Comparison of ENCODE assay signal across 10 mouse cellular contexts in the genomic region with DNA sequence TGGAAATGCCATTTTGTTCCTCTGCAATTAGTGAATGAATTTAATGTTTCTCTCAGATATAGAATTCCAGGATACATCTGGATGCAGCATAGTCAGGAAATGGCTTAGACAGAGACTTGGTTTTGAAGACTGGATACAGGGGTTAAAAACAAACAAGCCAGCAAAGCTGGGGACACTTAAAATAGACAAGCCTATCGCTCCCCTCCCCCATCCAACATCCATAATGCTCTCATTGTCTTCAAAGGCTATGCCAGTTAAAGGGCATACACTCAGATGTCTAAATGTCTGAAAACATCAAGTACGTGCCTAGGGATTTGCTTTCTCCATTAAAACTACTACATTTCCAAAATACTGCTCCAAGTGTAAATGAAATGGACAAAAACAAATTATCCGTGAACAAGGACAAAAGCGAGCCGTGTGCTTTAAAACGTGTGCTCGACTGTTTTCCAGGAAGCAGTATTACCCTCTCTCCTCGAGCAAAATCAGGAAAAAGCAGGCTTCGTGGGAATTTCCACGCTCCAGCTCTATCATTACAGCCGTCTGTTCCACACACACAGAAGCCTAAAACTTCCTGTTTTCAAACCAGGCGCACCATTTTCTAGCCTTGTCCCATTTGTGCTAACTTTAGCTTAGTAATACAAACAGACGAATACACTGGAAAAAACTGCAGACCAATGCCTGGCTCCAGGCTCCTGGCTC.
DNase-seq lines count a peak whose midpoint lies in the region; ATAC-seq and TF ChIP-seq lines count a peak whose summit lies in the region.
"Had no signal": no experiment of that assay in that cellular context is flagged by ENCODE, and none has a peak within 500 bp of the region (broad histone marks: within the 10 kb centered on the region; RNA-seq: fewer than 3 reads in every experiment).

No protein-coding gene starts in this region.

- H3K27ac ChIP-seq in kidney, postnatal 0 days, result peak overlapping the region; percentile 75
- peak overlapping the region; percentile 48 for H3K27ac ChIP-seq in embryonic facial prominence, embryonic 12.5 days
- H3K27ac ChIP-seq in hindbrain, embryonic 16.5 days (ENCODE audit: low read depth, low read length), result peak overlapping the region; percentile 48
- peak overlapping the region; percentile 84 for H3K27ac ChIP-seq in neural tube, embryonic 13.5 days (replicated peaks)

- 36% methylated on average over 13 of the region's 13 CpGs for WGBS in kidney, postnatal 0 days
- 19% methylated on average over 13 of the region's 13 CpGs for WGBS in embryonic facial prominence, embryonic 12.5 days
- WGBS in hindbrain, embryonic 16.5 days, result 21% methylated on average over 13 of the region's 13 CpGs
- 20% methylated on average over 13 of the region's 13 CpGs for WGBS in neural tube, embryonic 13.5 days

- H3K27me3 ChIP-seq in kidney, postnatal 0 days (ENCODE audit: insufficient read depth, low read length), result no peaks in the 10 kb centered on the region
- no peaks in the 10 kb centered on the region for H3K27me3 ChIP-seq in embryonic facial prominence, embryonic 12.5 days
- H3K27me3 ChIP-seq in hindbrain, embryonic 16.5 days (replicated peaks; ENCODE audit: control insufficient read depth, insufficient read depth, low read length), result no peaks in the 10 kb centered on the region
- H3K27me3 ChIP-seq in neural tube, embryonic 13.5 days, result no peaks in the 10 kb centered on the region

- H3K9ac ChIP-seq in kidney, postnatal 0 days (ENCODE audit: low read depth, low read length), result no peak overlapping the region
- no peak overlapping the region for H3K9ac ChIP-seq in embryonic facial prominence, embryonic 12.5 days
- H3K9ac ChIP-seq in hindbrain, embryonic 16.5 days (ENCODE audit: low read depth, low read length), result no peak overlapping the region
- peak overlapping the region; percentile 55 for H3K9ac ChIP-seq in neural tube, embryonic 13.5 days

- H3K4me3 ChIP-seq in kidney, postnatal 0 days (replicated peaks; ENCODE audit: low read depth, low read length), result no peak overlapping the region
- H3K4me3 ChIP-seq in embryonic facial prominence, embryonic 12.5 days, result no peak overlapping the region
- H3K4me3 ChIP-seq in hindbrain, embryonic 16.5 days (ENCODE audit: low read length), result no peak overlapping the region
- no peak overlapping the region for H3K4me3 ChIP-seq in neural tube, embryonic 13.5 days

- no peak for ATAC-seq in kidney, postnatal 0 days (replicated peaks; ENCODE audit: low FRiP score, low read depth)
- no peak for ATAC-seq in embryonic facial prominence, embryonic 12.5 days (ENCODE audit: insufficient number of reproducible peaks, insufficient read depth, low FRiP score, low TSS enrichment)
- 0 out of 2 replicates have a peak, but pooled peaks have one; percentile 28 for ATAC-seq in hindbrain, embryonic 16.5 days
- peak; percentile 57; the same call in 1 of the 2 replicates for ATAC-seq in neural tube, embryonic 13.5 days (ENCODE audit: low read depth)

- no peaks in the 10 kb centered on the region for H3K36me3 ChIP-seq in kidney, postnatal 0 days (ENCODE audit: insufficient read depth, low read length)
- no peaks in the 10 kb centered on the region for H3K36me3 ChIP-seq in embryonic facial prominence, embryonic 12.5 days
- H3K36me3 ChIP-seq in hindbrain, embryonic 16.5 days (ENCODE audit: control insufficient read depth, insufficient read depth, low read length), result no peaks in the 10 kb centered on the region
- no peaks in the 10 kb centered on the region for H3K36me3 ChIP-seq in neural tube, embryonic 13.5 days
- H3K36me3 ChIP-seq: G1E had no signal

- H3K9me3 ChIP-seq in kidney, postnatal 0 days (replicated peaks; ENCODE audit: low read length), result no peaks in the 10 kb centered on the region
- no peaks in the 10 kb centered on the region for H3K9me3 ChIP-seq in embryonic facial prominence, embryonic 12.5 days
- no peaks in the 10 kb centered on the region for H3K9me3 ChIP-seq in hindbrain, embryonic 16.5 days (ENCODE audit: control insufficient read depth, low read length)
- H3K9me3 ChIP-seq in neural tube, embryonic 13.5 days, result no peaks in the 10 kb centered on the region
- H3K9me3 ChIP-seq: G1E had no signal

- no peak overlapping the region for H3K4me2 ChIP-seq in kidney, postnatal 0 days (ENCODE audit: low read length)
- peak overlapping the region; percentile 3; the same call in 1 of the 2 replicates for H3K4me2 ChIP-seq in embryonic facial prominence, embryonic 12.5 days (replicated peaks)
- H3K4me2 ChIP-seq in hindbrain, embryonic 16.5 days (ENCODE audit: low read length), result 0 out of 2 replicates have a peak overlapping the region, but pooled peaks have one; percentile 6
- H3K4me2 ChIP-seq in neural tube, embryonic 13.5 days, result peak overlapping the region; percentile 44

- H3K4me1 ChIP-seq in kidney, postnatal 0 days (replicated peaks; ENCODE audit: insufficient read depth, low read length), result peaks cover 17% of the 10 kb centered on the region
- peaks cover 17% of the 10 kb centered on the region for H3K4me1 ChIP-seq in embryonic facial prominence, embryonic 12.5 days
- H3K4me1 ChIP-seq in hindbrain, embryonic 16.5 days (ENCODE audit: control insufficient read depth, insufficient read depth, low read depth, low read length), result peaks cover 3% of the 10 kb centered on the region
- H3K4me1 ChIP-seq in neural tube, embryonic 13.5 days (replicated peaks), result peaks cover 69% of the 10 kb centered on the region

- TF ChIP-seq CTCF in kidney, postnatal 0 days (IDR thresholded peaks at IDR 0.05; ENCODE audit: low read depth), result no peak

- DNase-seq in kidney, postnatal 0 days (ENCODE audit: low spot score), result no peak
- DNase-seq in kidney, adult 8-10 months, result no peak
- no peak for DNase-seq in urinary bladder, adult 2 months (ENCODE audit: low spot score)
- DNase-seq in left cerebral cortex, adult 18-20 months (ENCODE audit: low spot score in 2 of 2), result no peak
- no peak for DNase-seq in frontal cortex, postnatal 36 days (ENCODE audit: low spot score in 2 of 2)
- DNase-seq: cerebellum, adult 8-10 months had no signal

Comparison
In these comparisons a context has a peak if more than half of its experiments do, and no peak if none do; other contexts are left out.
1. ATAC-seq: peak in hindbrain, embryonic 16.5 days (single experiment) and neural tube, embryonic 13.5 days (single experiment); none in kidney, postnatal 0 days (single experiment) and embryonic facial prominence, embryonic 12.5 days (single experiment).
2. Peak in every context shown above with its lines, with median percentiles within 50 percentile points of each other: H3K27ac ChIP-seq.